Mouse (Mus musculus): Measurements from ENCODE around the gene Trp53i13.

DNA sequence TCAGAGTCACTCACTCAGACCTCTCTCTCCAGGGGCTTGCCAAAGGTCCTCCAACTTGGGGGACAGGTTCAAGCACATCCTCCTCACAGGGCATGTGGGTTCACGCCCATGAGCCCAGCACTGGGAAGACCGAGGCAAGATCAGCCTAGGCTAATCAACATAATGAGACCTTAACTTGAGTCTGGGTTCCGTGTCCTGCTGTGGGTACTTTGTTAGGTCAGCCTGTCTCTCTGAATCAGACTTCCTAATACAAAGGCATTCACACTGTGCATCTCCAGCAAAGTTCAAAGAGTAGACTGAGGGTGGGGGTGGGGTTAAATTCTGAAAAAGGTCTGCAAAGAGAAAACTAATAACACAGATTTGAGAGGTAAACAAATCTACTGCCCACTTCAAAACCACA lies 50.7 kb downstream of the Trp53i13 start:
- TF ChIP-seq CTCF (IDR thresholded peaks at IDR 0.05; ENCODE audit: insufficient read depth, low read depth, low read length) (no peak), POLR2A (IDR thresholded peaks at IDR 0.05; ENCODE audit: insufficient read depth, low read depth, low read length) (no peak)
